Mouse (Mus musculus): ENCODE data around the gene Phactr1. TPM values are rescaled to one million over a fixed set of nuclear protein-coding genes. Genes with fewer than 3 reads are reported as not detected.

Gene Phactr1
- polyA plus RNA-seq, 1 experiment from 2014 or later: 7.9 TPM

DNA sequence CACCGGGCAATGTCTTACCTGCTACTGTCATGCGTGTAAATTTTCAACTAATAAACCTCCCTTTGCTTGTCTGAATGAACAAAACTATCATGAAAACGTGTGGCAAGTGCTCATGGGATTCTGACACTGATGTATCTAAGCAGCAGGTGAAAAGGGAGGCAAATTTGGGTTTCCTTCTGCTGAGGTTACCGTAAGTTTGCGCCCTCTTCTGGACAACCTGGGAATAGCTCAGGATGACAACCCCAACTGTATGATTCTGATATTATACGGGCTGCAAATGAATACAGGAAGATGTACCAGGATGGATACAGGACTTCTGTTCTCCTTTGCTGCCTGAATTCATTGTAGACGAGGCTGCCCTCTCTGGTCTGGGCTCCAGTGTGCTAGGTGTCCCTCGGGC is 146.2 kb downstream of the Phactr1 start:
- no peak overlapping the region for H3K27ac ChIP-seq
- no peaks in the 10 kb centered on the region for H3K27me3 ChIP-seq (replicated peaks)
- H3K9ac ChIP-seq: no peak overlapping the region
- H3K4me1 ChIP-seq: 0 out of 2 replicates have a peak, but pooled peaks cover 5% of the 10 kb centered on the region
- no peak for ATAC-seq (ENCODE audit: insufficient read depth, low FRiP score, low read depth)
- no peaks in the 10 kb centered on the region for H3K9me3 ChIP-seq
- no peaks in the 10 kb centered on the region for H3K36me3 ChIP-seq
- H3K4me3 ChIP-seq (replicated peaks): no peak overlapping the region
- WGBS: 54% methylated on average over 8 of the region's 8 CpGs
- H3K4me2 ChIP-seq: no peak overlapping the region

DNA sequence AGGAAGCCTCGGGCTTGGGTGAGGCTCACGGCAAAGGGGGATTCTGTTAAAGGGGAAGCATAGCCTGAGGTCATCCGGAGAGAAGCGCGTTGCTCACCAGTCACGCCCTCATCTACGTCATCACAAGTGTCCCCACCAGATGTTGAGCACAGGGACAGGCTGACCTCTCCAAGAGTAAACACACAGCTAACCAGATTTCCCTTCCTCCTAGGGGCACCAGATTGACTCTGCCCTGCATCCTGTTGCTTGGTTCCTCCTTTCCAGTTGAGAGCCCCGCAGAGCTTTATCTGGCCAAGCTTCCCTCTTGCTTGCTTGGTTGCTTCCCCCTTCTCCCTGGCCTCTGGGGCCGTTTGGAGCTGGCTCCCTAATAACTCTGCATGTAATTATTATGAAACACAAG is 148.6 kb downstream of the Phactr1 start:
- Histone ChIP-seq H3K27me3 (replicated peaks) (no peaks in the 10 kb centered on the region), H3K9ac (no peak overlapping the region), H3K4me3 (replicated peaks) (no peak overlapping the region), H3K27ac (no peak overlapping the region), H3K9me3 (no peaks in the 10 kb centered on the region), H3K4me2 (no peak overlapping the region), H3K36me3 (no peaks in the 10 kb centered on the region), H3K4me1 (0 out of 2 replicates have a peak, but pooled peaks cover 5% of the 10 kb centered on the region)
- 30% methylated on average over 9 of the region's 9 CpGs for WGBS
- no peak for ATAC-seq (ENCODE audit: insufficient read depth, low FRiP score, low read depth)

DNA sequence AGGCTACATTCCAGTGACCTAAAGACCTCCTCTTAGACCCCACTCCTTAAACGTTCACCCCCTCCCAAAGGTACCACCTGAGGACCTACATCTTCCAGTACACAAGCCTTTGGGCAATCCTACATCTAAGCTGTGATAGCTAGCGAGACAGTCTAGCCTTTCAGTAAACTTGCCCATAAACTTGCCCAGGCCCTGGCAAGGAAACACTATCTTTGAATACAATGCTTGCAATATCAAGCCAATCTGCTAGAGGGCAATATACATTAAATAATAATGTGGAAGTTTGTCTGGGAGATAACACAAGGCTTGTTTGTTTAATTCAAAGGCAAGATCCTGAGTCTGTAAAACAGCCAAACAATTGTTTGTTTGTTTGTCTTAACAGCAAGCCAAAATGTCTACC is 155.0 kb downstream of the Phactr1 start:
- Histone ChIP-seq H3K9me3 (no peaks in the 10 kb centered on the region), H3K9ac (no peak overlapping the region), H3K27me3 (replicated peaks) (no peaks in the 10 kb centered on the region), H3K4me2 (no peak overlapping the region), H3K36me3 (no peaks in the 10 kb centered on the region), H3K4me3 (replicated peaks) (no peak overlapping the region), H3K27ac (no peak overlapping the region), H3K4me1 (no peaks in the 10 kb centered on the region)
- 51% methylated on average over 2 of the region's 2 CpGs for WGBS
- no peak for ATAC-seq (ENCODE audit: insufficient read depth, low FRiP score, low read depth)

DNA sequence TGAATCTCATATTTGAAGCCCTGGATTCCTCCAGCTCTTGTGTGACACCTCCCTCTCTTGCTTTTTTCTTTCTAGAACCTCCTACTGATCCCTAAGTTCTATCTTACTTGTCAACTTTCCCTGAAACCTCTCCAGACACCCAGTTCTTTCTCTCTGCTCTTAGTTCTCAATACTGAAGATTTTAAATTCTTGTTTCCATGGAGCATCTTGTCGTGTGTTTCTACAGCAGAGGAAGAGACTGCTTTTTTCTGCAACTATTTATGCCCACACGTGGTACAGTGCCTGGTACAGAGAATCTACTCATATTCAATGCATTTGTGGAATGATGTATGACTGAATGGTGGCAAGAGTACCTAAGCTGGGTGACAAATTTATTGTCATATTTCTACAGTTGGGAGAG is 158.9 kb downstream of the Phactr1 start:
- H3K4me2 ChIP-seq: no peak overlapping the region
- ATAC-seq (ENCODE audit: insufficient read depth, low FRiP score, low read depth): no peak
- H3K9me3 ChIP-seq: no peaks in the 10 kb centered on the region
- H3K27ac ChIP-seq: no peak overlapping the region
- no peak overlapping the region for H3K9ac ChIP-seq
- no peaks in the 10 kb centered on the region for H3K36me3 ChIP-seq
- H3K4me3 ChIP-seq (replicated peaks): no peak overlapping the region
- H3K27me3 ChIP-seq (replicated peaks): no peaks in the 10 kb centered on the region
- H3K4me1 ChIP-seq: no peaks in the 10 kb centered on the region
- WGBS: 72% methylated on average over 2 of the region's 2 CpGs

DNA sequence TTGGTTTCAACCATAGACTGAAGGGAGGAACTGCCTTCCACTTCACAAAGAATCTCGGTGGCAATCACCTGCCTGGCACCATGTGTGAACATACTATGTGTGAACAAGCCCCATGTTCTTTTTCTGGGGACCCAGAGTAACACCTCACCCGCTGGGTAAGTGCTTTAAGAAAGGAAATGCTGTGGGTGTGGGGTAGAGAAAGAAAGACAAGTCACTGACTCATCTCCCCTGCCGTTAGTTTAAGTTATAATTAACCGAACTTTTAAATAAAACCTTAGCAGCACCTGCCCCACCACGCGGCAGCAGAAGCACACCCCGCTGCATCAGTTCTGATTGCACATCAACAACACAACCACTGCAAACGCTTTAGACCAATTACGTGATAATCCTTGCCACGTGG is 171.7 kb downstream of the Phactr1 start:
- Histone ChIP-seq H3K27me3 (replicated peaks) (no peaks in the 10 kb centered on the region), H3K4me3 (replicated peaks) (no peak overlapping the region), H3K4me2 (no peak overlapping the region), H3K36me3 (no peaks in the 10 kb centered on the region), H3K9me3 (no peaks in the 10 kb centered on the region), H3K9ac (no peak overlapping the region), H3K27ac (no peak overlapping the region), H3K4me1 (no peaks in the 10 kb centered on the region)
- no peak for ATAC-seq (ENCODE audit: insufficient read depth, low FRiP score, low read depth)
- WGBS: 73% methylated on average over 10 of the region's 10 CpGs

DNA sequence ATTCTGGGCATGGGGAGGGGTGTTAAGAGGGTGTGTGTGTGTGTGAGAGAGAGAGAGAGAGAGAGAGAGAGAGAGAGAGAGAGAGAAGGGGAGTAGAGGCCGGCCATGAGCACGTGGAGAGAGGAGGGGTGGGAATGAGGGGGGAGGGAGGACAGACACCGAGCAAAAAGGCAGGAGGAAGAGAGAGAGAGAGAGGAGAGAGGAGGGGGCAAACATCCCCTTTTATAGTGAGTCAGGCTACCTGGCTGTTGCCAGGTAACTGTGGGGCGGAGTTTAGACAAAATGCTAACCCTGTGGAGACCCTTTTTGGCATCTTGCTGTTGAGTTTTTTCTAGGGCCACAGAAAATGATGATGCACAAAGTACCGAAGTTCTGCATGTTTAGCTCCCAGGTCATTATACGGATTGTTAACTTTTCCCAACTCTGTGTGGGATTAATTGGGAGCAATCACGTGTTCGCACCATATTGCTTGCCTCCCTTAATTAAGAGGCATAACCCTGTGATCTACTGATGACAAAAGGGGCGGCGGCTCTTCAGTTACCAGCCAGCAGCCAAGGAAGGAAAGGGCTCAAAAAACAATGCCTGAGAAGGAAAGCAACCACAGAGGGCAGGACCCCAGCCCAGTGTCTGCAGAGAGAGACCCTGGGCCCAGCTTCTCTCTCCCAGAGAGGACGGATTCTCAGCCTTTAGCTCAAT is 173.6 kb downstream of the Phactr1 start:
- WGBS: 36% methylated on average over 11 of the region's 11 CpGs
- no peaks in the 10 kb centered on the region for H3K4me1 ChIP-seq
- H3K9me3 ChIP-seq: no peaks in the 10 kb centered on the region
- no peaks in the 10 kb centered on the region for H3K27me3 ChIP-seq (replicated peaks)
- H3K4me3 ChIP-seq (replicated peaks): no peak overlapping the region
- H3K27ac ChIP-seq: no peak overlapping the region
- H3K4me2 ChIP-seq: no peak overlapping the region
- no peak overlapping the region for H3K9ac ChIP-seq
- no peak for ATAC-seq (ENCODE audit: insufficient read depth, low FRiP score, low read depth)
- no peaks in the 10 kb centered on the region for H3K36me3 ChIP-seq

DNA sequence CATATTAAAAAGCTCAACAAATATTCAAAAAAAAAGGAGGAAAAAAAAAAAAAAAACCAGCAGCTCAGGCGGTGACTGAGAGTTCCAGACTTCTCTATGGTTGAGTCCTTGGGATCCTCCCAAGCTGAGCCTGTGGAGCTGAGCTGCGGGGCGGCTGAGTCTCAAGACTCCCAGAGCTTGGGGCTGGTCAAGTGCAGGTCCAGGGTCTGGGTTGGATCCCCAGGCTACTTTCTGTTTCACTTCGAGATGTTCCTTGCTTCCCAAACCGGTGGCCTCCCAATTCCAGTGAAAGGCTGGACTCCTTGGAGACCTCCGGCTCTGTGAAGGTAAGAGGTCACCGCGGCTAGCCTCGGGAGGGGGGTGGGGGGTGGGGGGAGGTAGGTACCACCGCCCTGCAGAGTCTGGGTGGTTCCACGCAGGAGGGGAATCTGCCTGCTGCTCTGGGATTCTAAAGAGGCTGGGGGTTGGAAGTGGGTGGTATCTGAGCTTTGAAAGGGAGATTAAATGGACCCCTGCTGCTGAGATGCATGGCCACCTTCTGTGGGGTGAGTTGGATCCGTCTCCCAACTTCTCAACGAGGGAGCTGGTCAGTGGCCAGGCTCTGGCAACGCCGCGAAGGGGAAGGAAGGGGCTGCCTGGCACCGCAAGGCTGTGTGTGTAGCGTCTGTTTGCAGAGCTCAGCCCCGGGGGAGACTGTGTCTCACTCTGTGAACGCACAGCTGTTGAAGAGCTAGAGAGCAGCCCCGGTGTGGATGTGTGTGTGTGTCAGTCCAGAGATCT is 185.9 kb downstream of the Phactr1 start:
- WGBS: 5% methylated on average over 21 of the region's 21 CpGs
- Histone ChIP-seq H3K27me3 (replicated peaks) (no peaks in the 10 kb centered on the region), H3K9ac (peak overlapping the region; percentile 9; the same call in 1 of the 2 replicates), H3K36me3 (no peaks in the 10 kb centered on the region), H3K4me3 (replicated peaks) (peak overlapping the region; percentile 48), H3K4me1 (no peaks in the 10 kb centered on the region), H3K27ac (no peak overlapping the region), H3K9me3 (no peaks in the 10 kb centered on the region), H3K4me2 (peak overlapping the region; percentile 75)
- ATAC-seq (ENCODE audit: insufficient read depth, low FRiP score, low read depth): peak; percentile 75; the same call in 1 of the 2 replicates

DNA sequence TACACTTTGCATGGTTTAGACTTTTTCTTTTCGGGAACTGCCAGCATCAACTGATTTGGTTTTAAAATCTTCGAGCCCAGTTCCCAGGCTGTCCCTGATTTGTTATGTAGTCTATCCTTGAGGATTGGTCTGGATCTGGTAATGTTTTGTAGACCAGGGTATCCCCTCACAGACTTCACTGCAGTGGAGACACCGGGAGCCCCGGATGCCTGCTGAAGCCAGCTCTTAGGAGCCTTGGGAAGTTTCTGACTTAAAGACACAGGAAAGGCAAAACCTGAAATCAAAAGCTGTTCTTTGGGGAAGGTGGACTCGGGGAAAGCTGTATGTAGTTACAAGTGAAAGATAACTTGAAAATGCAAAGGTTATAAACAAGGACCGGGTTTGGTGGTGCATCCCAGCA is 186.6 kb downstream of the Phactr1 start:
- no peak for ATAC-seq (ENCODE audit: insufficient read depth, low FRiP score, low read depth)
- H3K9me3 ChIP-seq: no peaks in the 10 kb centered on the region
- peak overlapping the region; percentile 75 for H3K4me2 ChIP-seq
- H3K9ac ChIP-seq: peak overlapping the region; percentile 9; the same call in 1 of the 2 replicates
- H3K27me3 ChIP-seq (replicated peaks): no peaks in the 10 kb centered on the region
- peak overlapping the region; percentile 48 for H3K4me3 ChIP-seq (replicated peaks)
- no peaks in the 10 kb centered on the region for H3K4me1 ChIP-seq
- 34% methylated on average over 6 of the region's 6 CpGs for WGBS
- H3K27ac ChIP-seq: no peak overlapping the region
- no peaks in the 10 kb centered on the region for H3K36me3 ChIP-seq

DNA sequence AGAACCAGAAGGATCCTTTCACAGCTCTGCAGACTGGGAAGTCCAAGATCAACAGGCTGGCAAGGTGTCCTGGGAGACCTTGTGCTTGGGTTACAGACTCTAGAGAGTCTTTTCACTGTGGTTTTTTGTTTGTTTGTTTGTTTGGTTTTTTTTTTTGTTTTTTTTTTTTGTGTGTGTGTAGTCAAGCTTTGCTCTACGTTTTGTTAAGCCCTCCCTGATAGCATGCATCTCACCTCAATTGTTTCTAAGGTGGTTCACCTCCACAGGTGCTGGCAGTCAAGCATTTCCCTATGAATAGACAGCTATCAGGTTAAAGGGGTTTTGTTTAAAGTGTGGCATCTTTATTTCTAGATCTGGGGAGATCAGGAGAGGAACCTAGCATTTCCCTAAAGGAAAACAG is 191.7 kb downstream of the Phactr1 start:
- Histone ChIP-seq H3K9ac (no peak overlapping the region), H3K4me3 (replicated peaks) (no peak overlapping the region), H3K27ac (no peak overlapping the region), H3K4me1 (no peaks in the 10 kb centered on the region), H3K36me3 (no peaks in the 10 kb centered on the region), H3K9me3 (no peaks in the 10 kb centered on the region), H3K27me3 (replicated peaks) (no peaks in the 10 kb centered on the region), H3K4me2 (no peak overlapping the region)
- 41% methylated on average over 1 of the region's 1 CpGs for WGBS
- no peak for ATAC-seq (ENCODE audit: insufficient read depth, low FRiP score, low read depth)

DNA sequence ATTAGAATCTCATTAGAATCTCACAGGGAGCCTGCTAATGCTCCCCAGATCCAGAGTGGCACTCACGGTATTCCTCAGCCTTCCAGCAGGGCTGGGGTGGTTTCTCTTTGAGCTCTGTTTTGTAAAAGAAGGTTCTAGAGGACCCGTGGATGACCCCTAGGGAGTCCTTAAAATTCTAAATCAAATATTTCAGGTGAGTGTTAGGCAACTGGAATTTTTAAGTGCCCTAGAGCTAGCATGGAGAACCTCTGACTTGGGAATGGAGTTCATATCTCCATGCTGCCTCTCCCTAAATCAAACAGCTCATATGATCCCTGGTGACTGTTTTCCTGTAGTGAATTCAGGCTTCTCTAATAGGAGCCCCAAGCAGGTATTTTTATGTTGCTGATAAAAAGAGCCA is 197.9 kb downstream of the Phactr1 start:
- H3K9me3 ChIP-seq: no peaks in the 10 kb centered on the region
- no peaks in the 10 kb centered on the region for H3K4me1 ChIP-seq
- no peak overlapping the region for H3K9ac ChIP-seq
- H3K4me2 ChIP-seq: no peak overlapping the region
- H3K27ac ChIP-seq: no peak overlapping the region
- H3K4me3 ChIP-seq (replicated peaks): no peak overlapping the region
- ATAC-seq (ENCODE audit: insufficient read depth, low FRiP score, low read depth): no peak
- H3K36me3 ChIP-seq: no peaks in the 10 kb centered on the region
- no peaks in the 10 kb centered on the region for H3K27me3 ChIP-seq (replicated peaks)
- WGBS: 43% methylated on average over 2 of the region's 2 CpGs

DNA sequence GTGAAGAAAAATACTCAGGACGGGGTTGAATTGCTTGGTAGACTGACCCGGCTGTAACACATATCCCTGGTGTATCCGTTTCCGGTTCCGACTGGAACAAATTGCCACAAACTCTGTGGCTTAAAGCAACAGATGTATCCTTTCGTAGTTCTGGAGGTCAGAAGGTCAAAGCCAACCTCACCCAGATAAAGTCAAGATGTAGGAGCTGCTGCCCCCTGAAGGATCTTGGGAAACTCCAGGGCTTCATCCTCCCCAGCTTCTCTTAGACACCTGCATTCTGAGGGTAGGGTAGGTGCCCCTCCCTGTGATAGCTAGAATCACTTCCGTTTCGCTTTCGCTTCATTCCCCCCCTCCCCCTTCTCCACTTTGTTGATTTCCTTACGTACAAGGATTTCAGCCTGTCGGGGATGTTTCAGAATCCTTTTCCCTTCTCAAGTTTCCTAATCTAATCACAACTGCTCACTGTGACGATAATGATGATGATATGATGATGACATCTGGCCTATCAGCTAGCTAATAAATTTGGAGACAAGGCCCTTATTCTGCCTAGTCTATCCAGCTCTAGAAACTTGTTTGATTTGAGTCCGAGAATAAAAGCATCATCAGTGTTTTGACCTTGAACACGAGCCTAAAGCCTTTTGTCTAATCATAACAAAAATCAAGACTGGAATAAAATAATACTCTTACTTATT is 203.8 kb downstream of the Phactr1 start:
- no peaks in the 10 kb centered on the region for H3K27me3 ChIP-seq (replicated peaks)
- H3K4me2 ChIP-seq: peak overlapping the region; percentile 35; the same call in 1 of the 2 replicates
- H3K4me3 ChIP-seq (replicated peaks): no peak overlapping the region
- no peak overlapping the region for H3K27ac ChIP-seq
- peaks cover 5% of the 10 kb centered on the region; the same call in 1 of the 2 replicates for H3K4me1 ChIP-seq
- H3K9me3 ChIP-seq: no peaks in the 10 kb centered on the region
- no peak for ATAC-seq (ENCODE audit: insufficient read depth, low FRiP score, low read depth)
- H3K9ac ChIP-seq: no peak overlapping the region
- H3K36me3 ChIP-seq: no peaks in the 10 kb centered on the region
- 32% methylated on average over 14 of the region's 14 CpGs for WGBS

DNA sequence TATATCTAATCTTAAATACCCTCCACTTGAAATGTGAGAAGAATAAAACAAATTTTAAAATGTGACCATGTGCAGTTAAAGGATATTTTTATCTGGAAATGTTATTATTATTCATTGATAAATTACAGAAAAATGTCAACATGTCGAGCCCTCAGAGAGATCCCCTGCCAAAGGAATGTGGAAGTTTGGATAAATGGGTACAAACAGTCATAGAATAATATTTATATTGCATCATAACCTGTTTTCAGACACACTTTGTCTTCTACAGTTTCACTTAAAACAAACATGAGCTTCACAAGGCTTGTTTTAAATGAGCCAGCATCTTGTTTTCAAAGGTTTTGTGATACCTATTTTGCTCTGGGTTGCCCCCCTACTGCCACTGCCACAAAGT is 204.3 kb downstream of the Phactr1 start:
- Histone ChIP-seq H3K9ac (no peak overlapping the region), H3K4me1 (peaks cover 5% of the 10 kb centered on the region; the same call in 1 of the 2 replicates), H3K36me3 (no peaks in the 10 kb centered on the region), H3K27ac (no peak overlapping the region), H3K9me3 (no peaks in the 10 kb centered on the region), H3K4me3 (replicated peaks) (no peak overlapping the region), H3K4me2 (no peak overlapping the region), H3K27me3 (replicated peaks) (no peaks in the 10 kb centered on the region)
- ATAC-seq (ENCODE audit: insufficient read depth, low FRiP score, low read depth): no peak
- WGBS: 28% methylated on average over 1 of the region's 1 CpGs

Measured in stomach, embryonic 15.5 days (tissue).